Mouse (Mus musculus) CH12.LX (cell line): ENCODE measurements at regions not wholly inside any gene's neighbourhood (a gene's known extent, or its start where the extent isn't known, plus 50 kb on each side); places are given as distances from the start of the nearest gene placed in this dataset.

Experiments
- DNase-seq: peaks from one replicate; pipeline ENCODE4 v3.0.0-alpha.2; 2013; ENCODE audit errors: extremely low read depth
- H3K27ac ChIP-seq: 2 replicates; pipeline ENCODE4 v1.5.1; 2012; ENCODE audit warnings: low read depth, mild to moderate bottlenecking, control low read depth, moderate library complexity; ENCODE audit not compliant: insufficient read depth
- H3K27me3 ChIP-seq: replicated peaks from 2 replicates; pipeline ENCODE3; 2012; ENCODE audit warnings: inconsistent platforms
- H3K36me3 ChIP-seq, 2 experiments: replicated peaks in 1 of 2; 2 replicates each; pipeline versions ENCODE3 to v1.6.1; 2012; ENCODE audit warnings: inconsistent platforms in 1 of 2, low read length in 1 of 2, mild to moderate bottlenecking in 1 of 2, mixed read lengths in 1 of 2, moderate library complexity in 1 of 2; ENCODE audit not compliant: control insufficient read depth in 1 of 2, insufficient read depth in 1 of 2
- H3K4me1 ChIP-seq, 2 experiments: 2 replicates each; pipeline ENCODE4 v1.6.1; 2012; ENCODE audit warnings: inconsistent platforms in 1 of 2, moderate library complexity in 1 of 2; ENCODE audit not compliant: insufficient read depth in 2 of 2, control insufficient read depth in 1 of 2
- H3K4me2 ChIP-seq: 2 replicates; pipeline ENCODE4 v1.6.1; 2012; ENCODE audit warnings: low read depth, mild to moderate bottlenecking, control low read depth; ENCODE audit not compliant: poor library complexity, insufficient read depth, severe bottlenecking
- H3K4me3 ChIP-seq, 3 experiments: fragments of 150-350 bp in 1 of 3; sonication (generic) in 1 of 3; replicated peaks in 1 of 3; 2 replicates each; pipeline versions ENCODE3 to v1.5.1; 2011 to 2012; ENCODE audit warnings: low read depth in 2 of 3, low read length in 2 of 3, mild to moderate bottlenecking in 2 of 3, moderate library complexity in 2 of 3, control low read depth in 1 of 3, improper control_type of control experiment in 1 of 3, inconsistent platforms in 1 of 3, mixed read lengths in 1 of 3; ENCODE audit not compliant: poor library complexity in 1 of 3
- H3K79me2 ChIP-seq: replicated peaks from 2 replicates; pipeline ENCODE4 v1.6.1; 2012; ENCODE audit warnings: mild to moderate bottlenecking, moderate library complexity; ENCODE audit not compliant: control insufficient read depth, poor library complexity, insufficient read depth, severe bottlenecking; ENCODE audit errors: extremely low read depth
- H3K9ac ChIP-seq: 2 replicates; pipeline ENCODE4 v1.6.1; 2012; ENCODE audit warnings: low read depth, mild to moderate bottlenecking, control low read depth, moderate library complexity; ENCODE audit not compliant: insufficient read depth
- H3K9me3 ChIP-seq: replicated peaks from 2 replicates; pipeline ENCODE3; 2012; ENCODE audit warnings: low read length, inconsistent platforms, mixed read lengths
- CTCF ChIP-seq, 2 experiments: IDR thresholded peaks in 1 of 2; conservative IDR thresholded peaks in 1 of 2; 2 replicates each; pipeline ENCODE4 v1.5.1; 2011 to 2012; ENCODE audit warnings: low read depth in 2 of 2, low read length in 2 of 2, improper control_type of control experiment in 1 of 2, inconsistent platforms in 1 of 2, mild to moderate bottlenecking in 1 of 2, moderate library complexity in 1 of 2
- E2F4 ChIP-seq: IDR thresholded peaks from 2 replicates; pipeline ENCODE4 v1.6.1; 2011; ENCODE audit warnings: low read depth, low read length, improper control_type of control experiment; ENCODE audit not compliant: insufficient replicate concordance
- ELF1 ChIP-seq: IDR thresholded peaks from 2 replicates; pipeline ENCODE4 v1.6.1; 2014; ENCODE audit warnings: low read depth, mild to moderate bottlenecking, inconsistent platforms, low read length, improper control_type of control experiment
- IRF4 ChIP-seq: IDR thresholded peaks from 2 replicates; pipeline ENCODE4 v1.6.1; 2014; ENCODE audit warnings: low read depth, mild to moderate bottlenecking, inconsistent platforms, low read length, improper control_type of control experiment
- JUND ChIP-seq: conservative IDR thresholded peaks from 2 replicates; pipeline ENCODE4 v1.6.1; 2011; ENCODE audit warnings: low read depth, low read length, improper control_type of control experiment
- MAFK ChIP-seq: IDR thresholded peaks from 2 replicates; pipeline ENCODE4 v1.6.1; 2011; ENCODE audit warnings: low read length, improper control_type of control experiment; ENCODE audit not compliant: insufficient replicate concordance
- MEF2A ChIP-seq: IDR thresholded peaks from 2 replicates; pipeline ENCODE4 v1.6.1; 2014; ENCODE audit warnings: low read depth, mild to moderate bottlenecking, inconsistent platforms, low read length, improper control_type of control experiment, borderline replicate concordance
- NELFE ChIP-seq: IDR thresholded peaks from 2 replicates; pipeline ENCODE4 v1.6.1; 2011; ENCODE audit warnings: low read depth, low read length, improper control_type of control experiment
- NRF1 ChIP-seq: IDR thresholded peaks from 2 replicates; pipeline ENCODE4 v1.6.1; 2014; ENCODE audit warnings: low read depth, mild to moderate bottlenecking, inconsistent platforms, low read length, improper control_type of control experiment, moderate library complexity
- RAD21 ChIP-seq: IDR thresholded peaks from 2 replicates; pipeline ENCODE4 v1.6.1; 2011; ENCODE audit warnings: low read depth, mild to moderate bottlenecking, low read length, improper control_type of control experiment, moderate library complexity
- SIN3A ChIP-seq: IDR thresholded peaks from 2 replicates; pipeline ENCODE4 v1.6.1; 2012; ENCODE audit warnings: low read length, improper control_type of control experiment, inconsistent platforms
- SMC3 ChIP-seq: IDR thresholded peaks from 2 replicates; pipeline ENCODE4 v1.6.1; 2011; ENCODE audit warnings: low read depth, low read length, improper control_type of control experiment
- TBP ChIP-seq: conservative IDR thresholded peaks from 2 replicates; pipeline ENCODE4 v1.6.1; 2011; ENCODE audit warnings: low read depth, low read length, improper control_type of control experiment
- UBTF ChIP-seq: IDR thresholded peaks from 2 replicates; pipeline ENCODE4 v1.6.1; 2012; ENCODE audit warnings: low read depth, mild to moderate bottlenecking, inconsistent platforms, low read length, improper control_type of control experiment, moderate library complexity
- USF1 ChIP-seq: IDR thresholded peaks from 2 replicates; pipeline ENCODE4 v1.6.1; 2014; ENCODE audit warnings: low read depth, mild to moderate bottlenecking, inconsistent platforms, low read length, improper control_type of control experiment
- USF2 ChIP-seq: conservative IDR thresholded peaks from 2 replicates; pipeline ENCODE4 v1.6.1; 2011; ENCODE audit warnings: low read depth, low read length, improper control_type of control experiment
- ZC3H11A ChIP-seq: IDR thresholded peaks from 2 replicates; pipeline ENCODE4 v1.6.1; 2012; ENCODE audit warnings: low read depth, mild to moderate bottlenecking, inconsistent platforms, low read length, improper control_type of control experiment
- ZMIZ1 ChIP-seq: IDR thresholded peaks from 2 replicates; pipeline ENCODE4 v1.6.1; 2012; ENCODE audit warnings: low read depth, mild to moderate bottlenecking, inconsistent platforms, low read length, improper control_type of control experiment
- ZNF384 ChIP-seq: IDR thresholded peaks from 2 replicates; pipeline ENCODE4 v1.6.1; 2012; ENCODE audit warnings: low read depth, low read length, improper control_type of control experiment, inconsistent platforms
- dilution Hi-C: fragments of 300-500 bp; cut with MboI; formaldehyde crosslinking; loops from 2 replicates; pipeline ENCODE4 v1.14.3; 2020; ENCODE audit warnings: low sequenced_read_pairs; ENCODE audit not compliant: extremely low pct_unique_long_range_greater_than_20kb, extremely low pct_ligation_motif_present
- in situ Hi-C: fragments of 300-500 bp; cut with MboI; formaldehyde crosslinking; loops from 3 replicates; pipeline ENCODE4 v1.14.3; 2019; ENCODE audit warnings: low sequenced_read_pairs, low pct_ligation_motif_present, low pct_unique_long_range_greater_than_20kb, mixed read lengths

GRCm38 (mm10) chr16:93454080-93454997 lies 149.5 kb downstream of the Setd4 start:
- H3K9ac ChIP-seq = no peak overlapping the region
- H3K36me3 ChIP-seq = no peaks in the 10 kb centered on the region
- in situ Hi-C loops = loop anchor here (10.0 kb wide), 1 partner anchor 900 kb away; no protein-coding TSS in a partner anchor

GRCm38 (mm10) chr16:93453056-93453455 lies 150.8 kb downstream of the Setd4 start:
- dilution Hi-C loops (no loop called here), in situ Hi-C loops (loop anchor here (10.0 kb wide), 1 partner anchor 898 kb away; no protein-coding TSS in a partner anchor)
- H3K9me3 ChIP-seq = no peaks in the 10 kb centered on the region
- TF ChIP-seq IRF4 (no peak), USF1 (no peak), TBP (no peak), UBTF (no peak), SIN3A (no peak), ZC3H11A (no peak), RAD21 (no peak)
- no peak for DNase-seq
- no peak overlapping the region for H3K9ac ChIP-seq
- no peak overlapping the region for H3K4me2 ChIP-seq
- H3K27ac ChIP-seq = no peak overlapping the region
- no peaks in the 10 kb centered on the region for H3K36me3 ChIP-seq
- no peaks in the 10 kb centered on the region for H3K27me3 ChIP-seq
- H3K79me2 ChIP-seq = no peaks in the 10 kb centered on the region
- H3K4me3 ChIP-seq = no peak overlapping the region
- H3K4me1 ChIP-seq = no peaks in the 10 kb centered on the region

More at GRCm38 (mm10) chr16:93454080-93454997, 149.5 kb downstream of the Setd4 start:
- Histone ChIP-seq H3K4me1 (peaks cover 5 to 6% of the 10 kb centered on the region in 2 experiments), H3K4me3 (no peak overlapping the region), H3K79me2 (no peaks in the 10 kb centered on the region), H3K9me3 (no peaks in the 10 kb centered on the region), H3K27ac (no peak overlapping the region)
- peak; percentile 88 for DNase-seq
- TF ChIP-seq JUND (peak; percentile 29; the same call in 1 of the 2 replicates), ZC3H11A (peak; percentile 87), SMC3 (peak; percentile 95), NELFE (peak; percentile 61; the same call in 1 of the 2 replicates), NRF1 (peak; percentile 38; the same call in 1 of the 2 replicates), USF2 (no peak), MAFK (peak; percentile 93), ZMIZ1 (no peak), MEF2A (0 out of 2 replicates have a peak, but pooled peaks have one; percentile 27), E2F4 (0 out of 2 replicates have a peak, but pooled peaks have one; percentile 42), IRF4 (peak; percentile 50; the same call in 1 of the 2 replicates), RAD21 (no peak; the same call in none of the 2 replicates), ELF1 (no peak), ZNF384 (peak; percentile 52), CTCF (conservative IDR thresholded peaks at IDR 0.05 in 1 of 2, IDR thresholded peaks at IDR 0.05 in 1 of 2; ENCODE audit: low read depth in 2 of 2, low read length in 2 of 2) (peak; percentile 97 to 98)
- TF ChIP-seq, all 38 proteins: peak for 11
- Histone ChIP-seq H3K27me3 (no peaks in the 10 kb centered on the region), H3K4me2 (no peak overlapping the region)
- dilution Hi-C loops = no loop called here
